Mouse (Mus musculus): ENCODE results near the gene Dhrs7b. TPM values are rescaled to one million over a fixed set of nuclear protein-coding genes. Genes with fewer than 3 reads are reported as not detected.

Gene Dhrs7b
- total and polyA plus RNA-seq, 2 experiments from 2014 or later: 24.3 to 33.2 TPM

GRCm38 (mm10) chr11:60890744-60891143 lies 60.3 kb downstream of the Dhrs7b start:
- Histone ChIP-seq H3K27ac (ENCODE audit: low read depth, low read length) (no peak overlapping the region), H3K4me1 (ENCODE audit: insufficient read depth, low read length) (no peaks in the 10 kb centered on the region), H3K36me3 (ENCODE audit: insufficient read depth, low read length) (no peaks in the 10 kb centered on the region), H3K27me3 (ENCODE audit: insufficient read depth, low read length) (no peaks in the 10 kb centered on the region), H3K4me3 (ENCODE audit: low read depth, low read length) (no peak overlapping the region), H3K9me3 (ENCODE audit: low read length) (no peaks in the 10 kb centered on the region), H3K9ac (replicated peaks; ENCODE audit: low read length, poor library complexity, severe bottlenecking) (no peak overlapping the region), H3K4me2 (ENCODE audit: low read depth, low read length, poor library complexity, severe bottlenecking) (no peak overlapping the region)
- WGBS: 69% methylated on average over 3 of the region's 3 CpGs
- DNase-seq (ENCODE audit: low spot score): no peak
- no peak for ATAC-seq (ENCODE audit: low FRiP score)
- TF ChIP-seq CTCF (IDR thresholded peaks at IDR 0.05): no peak

DNA sequence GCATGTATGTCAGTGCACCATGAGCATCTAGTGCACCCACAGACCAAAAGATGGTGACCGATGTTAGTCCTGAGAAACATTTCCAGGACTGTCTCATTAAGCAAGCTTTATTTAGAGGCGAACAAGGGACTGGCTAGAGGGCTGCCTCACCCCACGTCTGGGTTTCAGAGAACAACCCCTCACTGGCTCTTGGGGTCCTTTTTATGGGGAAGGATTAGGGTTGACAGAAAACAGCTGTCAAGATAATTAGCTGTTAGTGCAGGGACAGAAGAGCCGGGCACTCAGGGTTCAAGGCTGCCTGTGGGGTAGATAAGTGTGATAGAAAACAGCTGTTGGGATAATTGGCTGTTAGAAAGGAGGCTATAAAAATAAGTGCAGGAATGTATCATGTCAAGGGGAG lies 65.5 kb downstream of the Dhrs7b start:
- H3K27me3 ChIP-seq (ENCODE audit: insufficient read depth, low read length): no peaks in the 10 kb centered on the region
- no peak overlapping the region for H3K9ac ChIP-seq (replicated peaks; ENCODE audit: low read length, poor library complexity, severe bottlenecking)
- no peak overlapping the region for H3K4me3 ChIP-seq (ENCODE audit: low read depth, low read length)
- H3K9me3 ChIP-seq (ENCODE audit: low read length): no peaks in the 10 kb centered on the region
- H3K4me2 ChIP-seq (ENCODE audit: low read depth, low read length, poor library complexity, severe bottlenecking): no peak overlapping the region
- H3K4me1 ChIP-seq (ENCODE audit: insufficient read depth, low read length): no peaks in the 10 kb centered on the region
- 34% methylated on average over 4 of the region's 4 CpGs for WGBS
- DNase-seq (ENCODE audit: low spot score): no peak
- H3K36me3 ChIP-seq (ENCODE audit: insufficient read depth, low read length): no peaks in the 10 kb centered on the region
- no peak for TF ChIP-seq CTCF (IDR thresholded peaks at IDR 0.05)
- no peak for ATAC-seq (ENCODE audit: low FRiP score)
- no peak overlapping the region for H3K27ac ChIP-seq (ENCODE audit: low read depth, low read length)

- H3K4me3 ChIP-seq (ENCODE audit: low read depth, low read length): no peak overlapping the region
- no peaks in the 10 kb centered on the region for H3K27me3 ChIP-seq (ENCODE audit: insufficient read depth, low read length)
- H3K36me3 ChIP-seq (ENCODE audit: insufficient read depth, low read length): peaks cover 30% of the 10 kb centered on the region
- H3K27ac ChIP-seq (ENCODE audit: low read depth, low read length): no peak overlapping the region
- H3K4me1 ChIP-seq (ENCODE audit: insufficient read depth, low read length): no peaks in the 10 kb centered on the region
- no peak for TF ChIP-seq CTCF (IDR thresholded peaks at IDR 0.05)
- no peak for DNase-seq (ENCODE audit: low spot score)
- H3K9me3 ChIP-seq (ENCODE audit: low read length): no peaks in the 10 kb centered on the region
- no peak overlapping the region for H3K9ac ChIP-seq (replicated peaks; ENCODE audit: low read length, poor library complexity, severe bottlenecking)
- ATAC-seq (ENCODE audit: low FRiP score): no peak
- H3K4me2 ChIP-seq (ENCODE audit: low read depth, low read length, poor library complexity, severe bottlenecking): no peak overlapping the region
- WGBS: 84% methylated on average over 7 of the region's 7 CpGs
Measured at GRCm38 (mm10) chr11:60902001-60902400, 71.6 kb downstream of the Dhrs7b start.

GRCm38 (mm10) chr11:60902486-60902885 lies 72.1 kb downstream of the Dhrs7b start:
- H3K36me3 ChIP-seq (ENCODE audit: insufficient read depth, low read length): peaks cover 30% of the 10 kb centered on the region
- TF ChIP-seq CTCF (IDR thresholded peaks at IDR 0.05): no peak
- no peaks in the 10 kb centered on the region for H3K27me3 ChIP-seq (ENCODE audit: insufficient read depth, low read length)
- H3K4me2 ChIP-seq (ENCODE audit: low read depth, low read length, poor library complexity, severe bottlenecking): no peak overlapping the region
- H3K4me3 ChIP-seq (ENCODE audit: low read depth, low read length): no peak overlapping the region
- ATAC-seq (ENCODE audit: low FRiP score): no peak
- no peak overlapping the region for H3K9ac ChIP-seq (replicated peaks; ENCODE audit: low read length, poor library complexity, severe bottlenecking)
- no peaks in the 10 kb centered on the region for H3K4me1 ChIP-seq (ENCODE audit: insufficient read depth, low read length)
- H3K27ac ChIP-seq (ENCODE audit: low read depth, low read length): no peak overlapping the region
- H3K9me3 ChIP-seq (ENCODE audit: low read length): no peaks in the 10 kb centered on the region
- 89% methylated on average over 4 of the region's 4 CpGs for WGBS
- DNase-seq (ENCODE audit: low spot score): no peak

GRCm38 (mm10) chr11:60903661-60904061 lies 73.2 kb downstream of the Dhrs7b start:
- no peak for TF ChIP-seq CTCF (IDR thresholded peaks at IDR 0.05)
- ATAC-seq (ENCODE audit: low FRiP score) (no peak), DNase-seq (ENCODE audit: low spot score) (no peak)
- H3K4me3 ChIP-seq (ENCODE audit: low read depth, low read length): no peak overlapping the region
- no peaks in the 10 kb centered on the region for H3K4me1 ChIP-seq (ENCODE audit: insufficient read depth, low read length)
- no peak overlapping the region for H3K4me2 ChIP-seq (ENCODE audit: low read depth, low read length, poor library complexity, severe bottlenecking)
- H3K9ac ChIP-seq (replicated peaks; ENCODE audit: low read length, poor library complexity, severe bottlenecking): no peak overlapping the region
- peaks cover 30% of the 10 kb centered on the region for H3K36me3 ChIP-seq (ENCODE audit: insufficient read depth, low read length)
- 90% methylated on average over 6 of the region's 6 CpGs for WGBS
- no peaks in the 10 kb centered on the region for H3K27me3 ChIP-seq (ENCODE audit: insufficient read depth, low read length)
- no peak overlapping the region for H3K27ac ChIP-seq (ENCODE audit: low read depth, low read length)
- no peaks in the 10 kb centered on the region for H3K9me3 ChIP-seq (ENCODE audit: low read length)

GRCm38 (mm10) chr11:60905407-60906120 lies 75.1 kb downstream of the Dhrs7b start:
- Histone ChIP-seq H3K9ac (replicated peaks; ENCODE audit: low read length, poor library complexity, severe bottlenecking) (no peak overlapping the region), H3K36me3 (ENCODE audit: insufficient read depth, low read length) (peaks cover 30% of the 10 kb centered on the region), H3K4me3 (ENCODE audit: low read depth, low read length) (no peak overlapping the region), H3K4me1 (ENCODE audit: insufficient read depth, low read length) (no peaks in the 10 kb centered on the region), H3K27ac (ENCODE audit: low read depth, low read length) (no peak overlapping the region), H3K4me2 (ENCODE audit: low read depth, low read length, poor library complexity, severe bottlenecking) (no peak overlapping the region), H3K9me3 (ENCODE audit: low read length) (no peaks in the 10 kb centered on the region), H3K27me3 (ENCODE audit: insufficient read depth, low read length) (no peaks in the 10 kb centered on the region)
- 93% methylated on average over 10 of the region's 10 CpGs for WGBS
- no peak for TF ChIP-seq CTCF (IDR thresholded peaks at IDR 0.05)
- no peak for DNase-seq (ENCODE audit: low spot score)
- no peak for ATAC-seq (ENCODE audit: low FRiP score)
